Mouse (Mus musculus): Measurements from ENCODE around the gene Gm3336.

DNA sequence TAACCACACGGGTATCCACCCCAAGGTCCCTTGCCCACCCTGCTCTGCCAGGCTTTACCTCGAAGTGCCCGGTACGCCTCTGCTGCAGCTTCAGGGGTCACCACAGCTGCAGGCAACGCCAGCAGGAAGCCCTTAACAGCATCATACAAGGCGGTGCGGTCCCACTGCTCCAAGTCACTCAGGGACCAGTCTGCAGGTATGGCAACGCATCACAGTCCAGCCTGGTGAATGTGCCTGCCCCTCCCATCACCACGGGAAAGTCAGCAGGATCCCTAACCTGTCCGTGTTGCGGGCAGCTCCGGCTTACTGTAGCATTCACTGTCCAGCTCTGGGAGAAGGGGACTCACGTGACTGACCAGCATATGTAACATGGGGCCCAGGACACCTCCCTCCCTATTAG lies 53.7 kb downstream of the Gm3336 start:
- TF ChIP-seq POLR2A (IDR thresholded peaks at IDR 0.05; ENCODE audit: low read depth, low read length) (no peak), CTCF (IDR thresholded peaks at IDR 0.05; ENCODE audit: extremely low read depth, insufficient read length, insufficient replicate concordance, low read depth, low read length) (no peak)

All from small intestine, adult 2 months (tissue).